In genomic region chr16:32246952-32247370, GRCm38 (mm10) we compare ENCODE assay signal across 8 mouse cellular contexts. TPM values are rescaled to one million over a fixed set of nuclear protein-coding genes. Genes with fewer than 3 reads are reported as not detected.
DNase-seq lines count a peak whose midpoint lies in the region; ATAC-seq and TF ChIP-seq lines count a peak whose summit lies in the region.

TSS of gene Fbxo45 (minus strand) at chr16:32247158.
TSS of gene Wdr53 (plus strand) at chr16:32247227.

- H3K27me3 ChIP-seq in embryonic facial prominence, embryonic 13.5 days = no peaks in the 10 kb centered on the region
- H3K27me3 ChIP-seq in kidney, adult 2 months (replicated peaks; ENCODE audit: control insufficient read depth, insufficient read depth, low read length) = no peaks in the 10 kb centered on the region
- no peaks in the 10 kb centered on the region for H3K27me3 ChIP-seq in limb, embryonic 12.5 days
- no peaks in the 10 kb centered on the region for H3K27me3 ChIP-seq in midbrain, embryonic 15.5 days (replicated peaks)
- H3K27me3 ChIP-seq in spleen, adult 2 months (ENCODE audit: control insufficient read depth, insufficient read depth, low read length) = no peaks in the 10 kb centered on the region

- H3K4me3 ChIP-seq in embryonic facial prominence, embryonic 13.5 days = peak within 1 kb of the TSS; percentile 92
- peak within 1 kb of the TSS; percentile 99 for H3K4me3 ChIP-seq in kidney, adult 2 months (ENCODE audit: insufficient read depth, low read depth, low read length)
- H3K4me3 ChIP-seq in limb, embryonic 12.5 days (replicated peaks) = peak within 1 kb of the TSS; percentile 83
- H3K4me3 ChIP-seq in midbrain, embryonic 15.5 days = peak within 1 kb of the TSS; percentile 99
- peak within 1 kb of the TSS; percentile 98 for H3K4me3 ChIP-seq in spleen, adult 2 months (ENCODE audit: extremely low read depth, insufficient read depth, insufficient read length)

- peak; percentile 99 for DNase-seq in 3134 (ENCODE audit: extremely low read depth, insufficient read length, low spot score)
- peak; percentile 98 to 99 for DNase-seq in adrenal gland, postnatal 36 days
- DNase-seq in heart, adult 18-20 months = peak; percentile 97 to 99
- DNase-seq in kidney, adult 2 months = peak; percentile 99
- peak; percentile 84 to 97 for DNase-seq in spleen, adult 2 months (ENCODE audit: low read depth in 1 of 2, low spot score in 2 of 2)

- H3K9me3 ChIP-seq in embryonic facial prominence, embryonic 13.5 days = no peaks in the 10 kb centered on the region
- no peaks in the 10 kb centered on the region for H3K9me3 ChIP-seq in limb, embryonic 12.5 days
- H3K9me3 ChIP-seq in midbrain, embryonic 15.5 days = no peaks in the 10 kb centered on the region

- ATAC-seq in embryonic facial prominence, embryonic 13.5 days (ENCODE audit: insufficient number of reproducible peaks, insufficient read depth, low FRiP score, low TSS enrichment, low read depth) = peak; percentile 97
- ATAC-seq in limb, embryonic 12.5 days (ENCODE audit: insufficient number of reproducible peaks, insufficient read depth, low FRiP score, low TSS enrichment, low read depth) = peak; percentile 97
- ATAC-seq in midbrain, embryonic 15.5 days (replicated peaks) = peak; percentile 99

- peak within 1 kb of the TSS; percentile 94 for H3K9ac ChIP-seq in embryonic facial prominence, embryonic 13.5 days
- peak within 1 kb of the TSS; percentile 91 for H3K9ac ChIP-seq in limb, embryonic 12.5 days (replicated peaks)
- peak within 1 kb of the TSS; percentile 89 for H3K9ac ChIP-seq in midbrain, embryonic 15.5 days

- no peak for TF ChIP-seq CTCF in kidney, adult 2 months (conservative IDR thresholded peaks at IDR 0.05; ENCODE audit: insufficient read depth, insufficient read length, low read depth, low read length)
- TF ChIP-seq CTCF in spleen, adult 2 months (IDR thresholded peaks at IDR 0.05; ENCODE audit: extremely low read depth, insufficient read depth, insufficient read length, insufficient replicate concordance) = no peak

- under 1% methylated on average over 44 of the region's 48 CpGs for WGBS in embryonic facial prominence, embryonic 13.5 days
- under 1% methylated on average over 48 of the region's 48 CpGs for WGBS in kidney, adult 2 months
- WGBS in limb, embryonic 12.5 days = under 1% methylated on average over 44 of the region's 48 CpGs
- under 1% methylated on average over 46 of the region's 48 CpGs for WGBS in midbrain, embryonic 15.5 days
- WGBS in spleen, adult 2 months = under 1% methylated on average over 48 of the region's 48 CpGs

- peak; percentile 34 for TF ChIP-seq POLR2A in kidney, adult 2 months (IDR thresholded peaks at IDR 0.05; ENCODE audit: low read depth, low read length)
- TF ChIP-seq POLR2A in spleen, adult 2 months (IDR thresholded peaks at IDR 0.05; ENCODE audit: low read depth, low read length) = peak; percentile 73

- peak within 1 kb of the TSS; percentile 59 for H3K4me2 ChIP-seq in embryonic facial prominence, embryonic 13.5 days
- peak within 1 kb of the TSS; percentile 60 for H3K4me2 ChIP-seq in limb, embryonic 12.5 days
- H3K4me2 ChIP-seq in midbrain, embryonic 15.5 days = peak within 1 kb of the TSS; percentile 83

- H3K36me3 ChIP-seq in embryonic facial prominence, embryonic 13.5 days = peaks cover 3% of the 10 kb centered on the region
- no peaks in the 10 kb centered on the region for H3K36me3 ChIP-seq in kidney, adult 2 months (ENCODE audit: control insufficient read depth, insufficient read depth, low read length)
- H3K36me3 ChIP-seq in limb, embryonic 12.5 days = peaks cover 8% of the 10 kb centered on the region
- H3K36me3 ChIP-seq in midbrain, embryonic 15.5 days (replicated peaks) = no peaks in the 10 kb centered on the region; the same call in 1 of the 2 replicates
- no peaks in the 10 kb centered on the region for H3K36me3 ChIP-seq in spleen, adult 2 months (ENCODE audit: control insufficient read depth, insufficient read depth, low read length)

- H3K4me1 ChIP-seq in embryonic facial prominence, embryonic 13.5 days = peaks cover 23% of the 10 kb centered on the region
- peaks cover 11% of the 10 kb centered on the region for H3K4me1 ChIP-seq in kidney, adult 2 months (ENCODE audit: control insufficient read depth, insufficient read depth, low read length)
- peaks cover 25% of the 10 kb centered on the region for H3K4me1 ChIP-seq in limb, embryonic 12.5 days (replicated peaks)
- H3K4me1 ChIP-seq in midbrain, embryonic 15.5 days = peaks cover 39% of the 10 kb centered on the region
- no peaks in the 10 kb centered on the region; the same call in 1 of the 2 replicates for H3K4me1 ChIP-seq in spleen, adult 2 months (ENCODE audit: control insufficient read depth, insufficient read depth, insufficient read length)

- H3K27ac ChIP-seq in embryonic facial prominence, embryonic 13.5 days = peak within 1 kb of the TSS; percentile 94
- peak within 1 kb of the TSS; percentile 93 for H3K27ac ChIP-seq in kidney, adult 2 months (ENCODE audit: insufficient read depth, low read depth, low read length)
- H3K27ac ChIP-seq in limb, embryonic 12.5 days = peak within 1 kb of the TSS; percentile 95
- H3K27ac ChIP-seq in midbrain, embryonic 15.5 days = peak within 1 kb of the TSS; percentile 93
- peak within 1 kb of the TSS; percentile 61 for H3K27ac ChIP-seq in spleen, adult 2 months (ENCODE audit: insufficient read depth, low read length)

RNA-seq across cellular contexts. Expression of gene Fbxo45, which starts in this region (rescaled TPM):
- total RNA-seq in adrenal gland, postnatal 36 days (2021) = 10 to 100 TPM; 20.7 to 21.4 TPM
- 7.3 and 11.0 TPM in 2 replicates for polyA plus RNA-seq in embryonic facial prominence, embryonic 13.5 days (2015; fragmentation: Nextera tagmentation; extraction: Ambion mirVana)
- 10 to 100 TPM; 12.1 to 12.6 TPM for total RNA-seq in heart, adult 18-20 months (2021)
- polyA plus RNA-seq in kidney, adult 2 months (2012; rRNA removed) = 2.7 and 3.5 TPM in 2 replicates
- 20.1 and 23.9 TPM in 2 replicates for polyA plus RNA-seq in limb, embryonic 12.5 days (2016; fragmentation: Nextera tagmentation; extraction: Ambion mirVana)
- 21.1 and 22.6 TPM in 2 replicates for polyA plus RNA-seq in midbrain, embryonic 15.5 days (2015; fragmentation: Nextera tagmentation; extraction: Ambion mirVana)
- polyA plus RNA-seq in spleen, adult 2 months (2012; rRNA removed) = 2.8 and 3.1 TPM in 2 replicates

RNA-seq across cellular contexts. Expression of gene Wdr53, which starts in this region (rescaled TPM):
- 10 to 100 TPM; 13.7 to 14.8 TPM for total RNA-seq in adrenal gland, postnatal 36 days (2021)
- polyA plus RNA-seq in embryonic facial prominence, embryonic 13.5 days (2015; fragmentation: Nextera tagmentation; extraction: Ambion mirVana) = 21.3 and 23.4 TPM in 2 replicates
- 1 to 10 TPM; 6.9 to 7.4 TPM for total RNA-seq in heart, adult 18-20 months (2021)
- 5.2 and 6.0 TPM in 2 replicates for polyA plus RNA-seq in kidney, adult 2 months (2012; rRNA removed)
- 18.4 and 19.0 TPM in 2 replicates for polyA plus RNA-seq in limb, embryonic 12.5 days (2016; fragmentation: Nextera tagmentation; extraction: Ambion mirVana)
- polyA plus RNA-seq in midbrain, embryonic 15.5 days (2015; fragmentation: Nextera tagmentation; extraction: Ambion mirVana) = 13.7 and 15.6 TPM in 2 replicates
- polyA plus RNA-seq in spleen, adult 2 months (2012; rRNA removed) = 2.3 TPM in 2 replicates

Comparison
In these comparisons a context has a peak if more than half of its experiments do, and no peak if none do; other contexts are left out.
1. Peak in every context shown above with its lines: DNase-seq, ATAC-seq, H3K4me3 ChIP-seq and H3K27ac ChIP-seq.